Mouse (Mus musculus) embryonic fibroblast, embryonic 13.5 days (primary cell): ENCODE measurements at regions not wholly inside any gene's neighbourhood (a gene's known extent, or its start where the extent isn't known, plus 50 kb on each side); places are given as distances from the start of the nearest gene placed in this dataset.

Experiments used
- CTCF ChIP-seq: IDR thresholded peaks from 2 replicates; pipeline ENCODE4 v1.5.1; 2011; ENCODE audit warnings: mild to moderate bottlenecking, control low read depth, low read length, moderate library complexity, borderline replicate concordance; ENCODE audit not compliant: insufficient read depth
- POLR2A ChIP-seq: IDR thresholded peaks from 2 replicates; pipeline ENCODE4 v1.6.1; 2011; ENCODE audit warnings: low read depth, mild to moderate bottlenecking, control low read depth, low read length, moderate library complexity

- TF ChIP-seq POLR2A: no peak
- TF ChIP-seq CTCF: no peak
These were observed 653.1 kb upstream of the Adgrl4 start for GRCm38 (mm10) chr3:150784576-150784975.
